Mouse (Mus musculus) neural tube, embryonic 13.5 days (tissue): ENCODE measurements around the gene Gm21983. TPM values are rescaled to one million over a fixed set of nuclear protein-coding genes. Genes with fewer than 3 reads are reported as not detected.

Source experiments
- ATAC-seq: fragments of 200-750 bp; cut with Nextera tagmentation; 2 replicates; pipeline ENCODE4 v1.8.0; 2017; ENCODE audit warnings: low read depth, mild to moderate bottlenecking, moderate TSS enrichment, moderate library complexity
- H3K27ac ChIP-seq: fragments of 300-500 bp; sonication (generic); replicated peaks from 2 replicates; pipeline ENCODE4 v1.5.1; 2015; ENCODE audit warnings: moderate library complexity, mild to moderate bottlenecking, inconsistent platforms
- H3K27me3 ChIP-seq: fragments of 300-500 bp; sonication (generic); 2 replicates; pipeline ENCODE4 v1.6.1; 2015; ENCODE audit warnings: mild to moderate bottlenecking, inconsistent platforms
- H3K36me3 ChIP-seq: fragments of 300-500 bp; sonication (generic); 2 replicates; pipeline ENCODE4 v1.6.1; 2015; ENCODE audit warnings: mild to moderate bottlenecking, inconsistent platforms
- H3K4me1 ChIP-seq: fragments of 300-500 bp; sonication (generic); replicated peaks from 2 replicates; pipeline ENCODE4 v1.6.1; 2015; ENCODE audit warnings: inconsistent platforms
- H3K4me2 ChIP-seq: fragments of 300-500 bp; sonication (generic); 2 replicates; pipeline ENCODE4 v1.6.1; 2015; ENCODE audit warnings: inconsistent platforms, mild to moderate bottlenecking, moderate library complexity
- H3K4me3 ChIP-seq: fragments of 300-500 bp; sonication (generic); 2 replicates; pipeline ENCODE4 v1.5.1; 2015; ENCODE audit warnings: mild to moderate bottlenecking, inconsistent platforms
- H3K9ac ChIP-seq: fragments of 300-500 bp; sonication (generic); 2 replicates; pipeline ENCODE4 v1.6.1; 2015; ENCODE audit warnings: moderate library complexity, mild to moderate bottlenecking, inconsistent platforms
- H3K9me3 ChIP-seq: fragments of 300-500 bp; sonication (generic); 2 replicates; pipeline ENCODE4 v1.6.1; 2016; ENCODE audit warnings: inconsistent platforms
- microRNA counts: library from miRNA; unstranded; fragments of <30 nt; microRNA quantifications from one replicate; lab custom pipeline; 2016
- microRNA-seq: library from miRNA; unstranded; fragments of <30 nt; microRNA quantifications from one replicate; pipeline ENCODE4, GENCODE M21; 2016
- polyA plus RNA-seq: library from polyadenylated mRNA; unstranded; fragments of >200 nt; fragmentation: Nextera tagmentation; extraction: Ambion mirVana; gene quantifications from 2 replicates; pipeline ENCODE4 v1.2.1, GENCODE M21; 2015

Gene Gm21983
- polyA plus RNA-seq, 1 experiment from 2014 or later, result 0.35 TPM

- Histone ChIP-seq H3K9ac (no peak within 1 kb of the TSS), H3K4me2 (no peak within 1 kb of the TSS), H3K27me3 (no peaks in the 10 kb centered on the region), H3K36me3 (no peaks in the 10 kb centered on the region), H3K9me3 (no peaks in the 10 kb centered on the region), H3K4me1 (no peaks in the 10 kb centered on the region), H3K4me3 (no peak within 1 kb of the TSS), H3K27ac (no peak within 1 kb of the TSS)
- ATAC-seq, result no peak
These were observed 61.2 kb downstream of the Gm21983 start, which contains the start of gene Cyp2f2 for GRCm38 (mm10) chr7:27119676-27120075. TSS of gene Cyp2f2 (plus strand) at chr7:27119909.

MicroRNAs encoded within 50 kb of the gene (microRNA counts, 519-probe panel; counts per million panel counts)
- microRNA mmu-miR-1191 (lab: Ali Mortazavi, UCI), result not detected

Small RNAs within 50 kb of the gene (microRNA-seq; reads per million reads assigned to microRNA genes)
- gene Mir1191 (3.0 reads per million, percentile 13 among the genes with 10 or more reads in this experiment), gene Mir3101 (0.44 reads per million)

Other genes starting within 250 kb of the Gm21983 start
- gene Cyp2a22, start 241.7 kb downstream of the Gm21983 start, polyA plus RNA-seq, result not detected in 2 replicates
- not detected in 2 replicates for gene Cyp2a12, start 152.0 kb downstream of the Gm21983 start, polyA plus RNA-seq
- not detected in 2 replicates for gene Cyp2f2, start 61.2 kb downstream of the Gm21983 start, polyA plus RNA-seq
- gene Cyp2t4, start 27.4 kb downstream of the Gm21983 start, polyA plus RNA-seq, result 0.21 TPM in 1 of 2 replicates, not detected in the other
- gene Egln2, start 14.3 kb downstream of the Gm21983 start, polyA plus RNA-seq, result 78.8 and 89.1 TPM in 2 replicates
- 114 and 125 TPM in 2 replicates for gene Rab4b, start 2.2 kb downstream of the Gm21983 start, polyA plus RNA-seq
- gene Mia, start 71 bp upstream of the Gm21983 start, polyA plus RNA-seq, result 9.7 and 13.9 TPM in 2 replicates
- 3.4 and 4.0 TPM in 2 replicates for gene BC024978, start 14.7 kb upstream of the Gm21983 start, polyA plus RNA-seq
- gene Snrpa, start 15.2 kb upstream of the Gm21983 start, polyA plus RNA-seq, result 206 and 216 TPM in 2 replicates
- gene Itpkc, start 47.6 kb upstream of the Gm21983 start, polyA plus RNA-seq, result 5.1 and 7.5 TPM in 2 replicates
- 22.2 and 22.6 TPM in 2 replicates for gene Coq8b, start 51.9 kb upstream of the Gm21983 start, polyA plus RNA-seq
- 52.8 and 55.3 TPM in 2 replicates for gene Numbl, start 77.3 kb upstream of the Gm21983 start, polyA plus RNA-seq
- gene Ltbp4, start 156.6 kb upstream of the Gm21983 start, polyA plus RNA-seq, result 6.9 and 8.0 TPM in 2 replicates
- 50.6 and 59.6 TPM in 2 replicates for gene Shkbp1, start 174.9 kb upstream of the Gm21983 start, polyA plus RNA-seq
- not detected in 2 replicates for gene Gm20479, start 176.3 kb upstream of the Gm21983 start, polyA plus RNA-seq